Mouse (Mus musculus): ENCODE measurements at regions not wholly inside any gene's neighbourhood (a gene's known extent, or its start where the extent isn't known, plus 50 kb on each side); places are given as distances from the start of the nearest gene placed in this dataset.
A peak's percentile ranks its signal among the peaks of the same experiment; 100 is the strongest.

- no peak for DNase-seq
Measured at GRCm38 (mm10) chr1:185151130-185151799, 52.7 kb upstream of the Rab3gap2 start.

DNA sequence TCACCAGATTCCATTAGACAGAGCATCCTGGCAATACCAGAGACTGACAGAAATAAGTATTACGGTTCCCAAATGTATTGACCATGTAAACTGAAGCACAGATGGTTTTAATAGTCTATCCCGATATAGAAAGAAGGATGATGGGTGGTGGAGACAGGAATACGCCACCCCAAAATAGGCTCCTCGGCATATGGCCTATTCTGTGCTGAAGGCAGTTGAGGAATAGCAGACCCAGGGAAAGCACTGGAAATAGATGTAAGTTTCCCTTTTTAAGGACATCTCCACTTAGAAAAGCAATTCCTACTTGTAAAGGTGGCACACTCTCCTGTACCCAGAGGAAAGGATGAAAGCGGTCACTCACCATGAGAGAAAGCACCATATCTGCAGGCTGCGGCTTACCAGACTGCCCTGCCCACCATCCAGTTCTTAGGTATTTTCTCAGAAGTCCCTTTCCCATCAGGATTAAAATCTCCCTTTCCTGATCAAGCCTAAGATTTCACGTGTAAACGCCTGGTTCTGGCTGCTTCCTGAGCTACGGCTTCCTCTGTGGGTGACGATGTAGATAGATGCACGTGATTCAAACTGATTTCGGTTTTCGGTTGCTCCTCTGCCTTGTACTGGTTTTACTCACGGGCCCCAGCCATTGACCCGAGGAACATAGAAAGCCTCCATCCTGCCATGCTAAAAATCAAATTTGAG is 53.3 kb upstream of the Rab3gap2 start:
- DNase-seq = no peak

GRCm38 (mm10) chr1:185144791-185145190 is 59.1 kb upstream of the Rab3gap2 start:
- no peak for DNase-seq

GRCm38 (mm10) chr1:185144006-185144405 is 59.9 kb upstream of the Rab3gap2 start:
- DNase-seq = no peak

- no peak for DNase-seq
Measured at GRCm38 (mm10) chr1:185140317-185140716, 63.6 kb upstream of the Rab3gap2 start.

DNA sequence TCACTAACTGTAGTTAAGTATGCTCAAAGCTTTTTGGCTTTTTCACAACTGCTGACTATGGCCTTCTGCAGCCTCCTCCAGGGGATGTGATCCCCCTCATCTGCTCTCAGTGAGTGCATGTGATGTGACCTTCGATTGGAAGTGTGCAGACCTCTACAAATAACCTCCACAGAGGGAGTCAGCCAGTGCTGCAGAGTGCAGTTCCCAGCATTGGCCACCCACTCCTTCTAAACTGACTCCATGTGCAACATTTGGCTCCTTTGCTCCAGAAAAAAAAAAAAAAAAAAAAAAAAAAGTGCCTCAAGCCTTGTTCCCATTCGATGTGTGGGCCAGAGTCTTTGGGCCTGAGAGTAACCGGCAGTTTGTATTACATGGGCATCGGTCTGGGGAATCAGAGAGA is 75.7 kb upstream of the Rab3gap2 start:
- no peak for DNase-seq

DNA sequence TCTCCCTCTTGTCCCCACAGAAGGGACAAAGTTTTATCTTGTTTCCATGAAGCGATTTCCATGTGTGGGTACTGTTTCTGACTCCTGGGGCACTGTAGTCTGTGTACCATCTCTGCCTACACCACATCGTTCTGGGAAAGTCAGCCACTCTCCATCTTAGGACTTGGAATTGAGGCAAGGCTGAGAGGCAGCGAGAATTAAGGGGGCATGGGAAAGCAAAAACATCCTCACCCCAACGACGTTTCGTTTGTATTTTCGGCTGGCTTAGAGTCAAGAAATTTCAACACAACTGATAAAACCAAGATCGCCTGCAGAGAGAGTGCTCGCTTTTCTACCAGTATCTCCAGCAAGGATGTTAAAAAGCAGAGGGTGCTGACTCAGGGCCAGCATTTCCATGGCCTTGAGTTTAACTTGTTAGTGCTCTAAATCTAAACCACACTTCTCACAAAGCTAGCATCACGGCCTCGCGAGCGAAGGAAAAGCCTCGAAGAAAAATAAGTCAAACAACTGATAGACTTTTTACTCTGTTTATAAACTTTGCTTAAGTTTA is 78.1 kb upstream of the Rab3gap2 start:
- DNase-seq = peak; percentile 36

GRCm38 (mm10) chr1:185121552-185121951 is 82.4 kb upstream of the Rab3gap2 start:
- no peak for DNase-seq

DNA sequence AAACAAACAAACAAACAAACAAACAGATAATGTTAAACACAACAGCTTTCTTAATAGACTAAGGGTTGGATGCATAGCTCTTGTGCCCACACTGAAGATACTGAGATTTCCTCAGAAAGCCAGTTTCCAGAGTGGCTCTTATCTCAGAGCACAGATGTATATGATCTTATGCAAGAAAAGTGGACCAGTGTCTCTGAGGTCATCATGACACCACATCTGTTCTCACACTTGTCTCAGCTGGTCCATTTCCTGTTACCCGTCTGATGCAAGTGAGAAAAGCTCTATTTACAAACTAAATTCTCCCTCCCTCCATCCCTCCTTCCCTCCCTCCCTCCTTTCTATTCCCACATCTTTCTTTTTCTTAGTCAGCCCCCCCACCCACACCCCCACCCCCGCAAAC is 83.5 kb upstream of the Rab3gap2 start:
- no peak for DNase-seq

DNA sequence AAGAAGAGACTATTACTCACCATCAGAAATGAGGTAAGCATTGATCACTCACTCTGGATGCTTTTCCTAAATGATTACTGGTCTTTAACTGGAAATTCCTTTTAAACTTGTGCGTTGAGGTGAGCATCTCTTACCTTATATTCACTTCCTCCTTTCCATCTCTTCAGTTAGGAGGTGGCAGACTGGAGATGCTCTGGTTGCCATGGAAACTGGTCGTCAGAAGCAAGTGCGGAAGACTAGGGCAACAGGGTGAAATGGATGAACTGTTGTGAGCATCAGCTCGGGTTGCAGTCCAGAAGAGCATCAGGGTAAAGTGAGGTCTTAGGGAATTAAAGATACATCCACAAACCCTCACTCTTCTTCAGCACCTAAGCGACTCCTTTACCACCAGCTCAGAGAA is 86.2 kb upstream of the Rab3gap2 start:
- no peak for DNase-seq

DNA sequence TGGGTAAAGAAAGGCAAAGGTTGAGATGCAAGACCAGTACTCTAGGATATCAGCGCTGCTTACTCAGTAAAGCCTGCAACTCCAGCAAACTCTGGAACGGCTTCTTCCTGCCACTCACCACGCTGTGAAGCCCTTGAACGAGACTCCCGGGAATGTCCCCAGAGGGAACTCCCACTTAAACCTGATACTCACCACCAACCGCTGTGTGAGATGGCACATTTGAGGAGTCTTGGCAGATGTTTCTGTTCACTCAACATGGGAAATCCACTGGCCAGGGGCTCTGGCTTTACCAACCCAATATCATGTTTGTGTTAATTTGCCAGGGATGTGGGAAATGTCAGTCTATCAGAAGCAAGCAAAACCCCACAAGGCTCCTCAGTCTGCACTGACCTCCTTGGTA is 90.2 kb upstream of the Rab3gap2 start:
- DNase-seq = no peak

- no peak for DNase-seq
Measured at GRCm38 (mm10) chr1:185112017-185112399, 91.9 kb upstream of the Rab3gap2 start.

DNA sequence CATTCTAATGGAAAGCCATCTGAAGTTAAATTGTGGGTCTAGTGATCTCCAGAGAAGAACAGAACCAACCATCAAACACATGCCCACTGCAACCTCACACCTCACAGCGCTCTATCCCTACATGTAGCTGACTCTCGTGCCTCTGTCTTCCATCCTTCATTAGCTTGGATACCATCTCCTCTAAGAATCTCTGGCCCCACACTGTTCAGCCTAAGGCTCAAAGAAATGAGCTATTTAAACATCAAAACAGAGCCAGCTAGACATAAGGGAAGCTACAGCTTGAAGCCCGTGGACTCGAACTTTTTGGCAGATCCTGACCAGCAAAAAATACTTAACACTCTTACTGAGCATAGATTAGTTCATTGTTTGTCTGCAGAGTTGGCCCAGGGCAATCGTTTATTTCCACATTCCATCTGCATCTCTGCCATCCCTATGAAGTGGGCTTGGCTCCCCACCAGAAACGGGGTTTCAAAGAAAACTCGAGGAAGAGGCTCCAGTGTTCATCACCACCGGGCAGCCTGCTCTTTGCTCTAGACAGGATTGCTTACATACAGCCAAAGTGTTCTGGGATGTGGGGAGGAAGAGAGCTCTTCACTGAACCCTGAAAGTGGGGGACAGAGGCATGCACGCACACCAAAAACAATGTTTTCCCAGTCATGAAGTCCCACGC is 92.4 kb upstream of the Rab3gap2 start:
- DNase-seq = no peak

- DNase-seq = no peak
Measured at GRCm38 (mm10) chr1:185104945-185105884, 98.7 kb upstream of the Rab3gap2 start.

DNA sequence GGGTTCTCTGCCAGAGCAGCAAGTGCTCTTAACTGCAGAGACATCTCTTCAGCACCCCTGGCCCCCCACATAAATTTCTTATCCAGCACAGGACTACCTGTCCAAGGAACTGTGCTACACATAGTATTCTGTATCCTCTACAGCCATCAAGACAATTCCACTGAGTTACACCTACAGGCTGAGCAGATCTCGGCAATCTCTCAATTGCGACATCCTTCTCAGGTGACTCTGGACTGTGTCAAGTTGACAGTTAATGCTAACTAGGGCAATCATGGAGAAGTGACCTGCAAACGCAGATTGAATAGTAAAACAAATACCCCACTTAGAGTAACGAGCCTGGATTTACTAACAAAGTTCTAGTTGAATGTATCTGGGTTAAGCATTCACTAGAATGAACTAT is 100.1 kb upstream of the Rab3gap2 start:
- no peak for DNase-seq

DNA sequence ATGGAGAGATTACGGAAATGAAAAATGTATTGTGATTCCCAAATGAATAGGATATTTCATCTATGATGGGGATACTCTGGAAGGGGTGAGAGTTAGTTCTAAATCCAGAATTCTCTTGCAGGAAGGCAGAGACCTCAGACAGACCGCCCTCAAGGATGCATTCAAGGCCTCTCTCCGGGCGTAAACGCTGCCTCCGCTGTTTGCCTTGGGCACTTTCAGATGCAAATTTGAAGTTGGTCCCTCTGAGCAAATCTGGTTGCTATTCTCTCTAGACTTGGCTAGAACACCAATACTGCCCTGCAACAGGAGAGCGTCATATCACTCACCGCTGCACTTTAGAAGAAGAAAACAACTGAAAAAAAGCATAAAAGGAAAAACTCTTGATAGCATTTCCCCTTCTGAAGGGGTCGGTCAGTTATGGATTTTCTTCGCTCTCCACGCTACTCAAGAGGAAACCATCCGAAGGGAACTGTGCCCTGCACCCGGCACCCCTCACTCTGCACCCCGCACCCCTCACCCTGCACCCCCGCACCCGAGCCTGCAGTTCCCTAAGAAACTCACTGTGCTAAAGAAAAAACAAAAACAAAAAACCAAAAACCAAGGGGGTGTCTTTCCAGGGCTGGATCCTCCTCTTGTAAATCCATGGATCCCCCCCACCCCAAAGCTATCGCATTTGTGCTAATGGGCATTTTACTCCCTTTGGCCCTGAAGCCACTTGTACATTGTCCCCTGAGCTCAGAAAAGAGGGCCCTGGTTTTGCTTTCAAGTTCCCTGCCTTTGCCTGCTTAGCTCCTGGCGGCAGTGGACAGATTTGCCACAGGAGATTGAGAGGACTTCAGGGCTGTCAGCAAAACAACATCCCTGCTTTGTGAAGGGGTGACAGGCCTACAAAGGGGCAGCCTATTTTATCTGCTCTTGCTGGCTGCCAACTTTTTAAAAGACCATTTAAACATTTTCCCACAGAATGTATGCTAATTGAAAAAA is 99.9 kb upstream of the Mark1 start:
- DNase-seq = no peak

DNA sequence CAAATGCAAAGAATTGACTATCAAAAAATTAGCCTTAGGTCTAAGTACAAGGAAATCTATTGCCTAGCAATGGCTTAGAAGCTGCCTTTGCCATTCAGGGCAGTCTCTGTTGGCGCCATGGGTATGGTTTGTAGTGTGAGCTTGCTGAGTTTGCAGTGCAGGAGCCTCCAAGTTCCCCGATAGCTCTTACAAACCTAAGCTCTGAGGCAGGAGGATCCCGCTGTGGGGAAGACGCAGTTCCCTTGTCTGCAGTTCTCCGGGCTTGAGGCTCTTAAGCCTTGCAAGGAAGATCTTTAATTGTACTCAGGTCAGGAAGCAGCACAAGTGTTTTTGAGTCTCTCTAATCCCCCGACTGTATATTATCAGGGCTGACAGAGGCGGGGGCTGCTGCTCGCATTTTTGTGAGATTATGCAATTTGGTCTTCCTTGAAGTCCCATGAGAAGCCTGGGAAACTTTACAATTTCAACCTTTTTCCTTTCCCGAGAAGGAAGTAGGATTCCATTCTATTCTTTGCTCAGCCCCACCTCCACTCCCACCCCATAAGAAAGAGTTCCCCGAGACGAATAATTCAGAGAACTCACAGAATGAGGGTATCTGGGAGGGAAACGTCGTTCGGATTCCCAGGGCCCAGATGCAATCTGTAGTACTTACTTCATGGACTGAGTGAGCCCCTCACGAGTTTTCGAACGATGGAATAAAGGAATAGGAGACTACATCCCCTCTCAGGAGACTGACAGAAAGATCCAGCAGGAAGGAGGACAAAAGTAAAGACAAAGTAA is 99.0 kb upstream of the Mark1 start:
- DNase-seq = no peak

GRCm38 (mm10) chr1:185096741-185097140 is 97.4 kb upstream of the Mark1 start:
- DNase-seq = no peak

DNA sequence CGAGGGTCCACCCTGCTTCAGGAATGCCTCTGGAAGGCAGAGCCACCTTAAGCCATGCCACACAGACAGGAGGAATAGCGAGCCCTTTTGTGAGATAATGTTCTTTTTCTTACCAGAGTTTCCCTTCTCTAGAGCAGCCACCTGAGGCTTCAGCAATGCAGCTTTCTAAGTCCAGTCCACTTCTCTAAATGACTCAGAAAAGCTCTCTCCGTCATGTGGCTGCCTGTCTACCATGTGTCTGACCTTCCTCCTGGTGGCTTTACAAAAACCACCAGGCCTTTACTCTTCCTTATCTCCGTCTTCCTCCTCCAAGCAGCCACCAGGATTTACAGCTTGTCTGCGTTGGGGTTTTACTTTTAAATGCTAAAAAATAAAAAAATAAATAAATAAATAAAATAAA is 93.4 kb upstream of the Mark1 start:
- DNase-seq = no peak
